Mouse (Mus musculus) B cell, adult 2 months (primary cell): ENCODE measurements around the gene Med21.
A peak's percentile ranks its signal among the peaks of the same experiment; 100 is the strongest.

ENCODE experiments used
- DNase-seq, 2 experiments: peaks; one replicate each; pipeline ENCODE4 v3.0.0; 2022

The Med21 gene

GRCm38 (mm10) chr6:146640991-146641390, 1.4 kb upstream of the Med21 start:
- no peak for DNase-seq

GRCm38 (mm10) chr6:146641621-146642210, 631 bp upstream of the Med21 start:
- no peak for DNase-seq

GRCm38 (mm10) chr6:146643184-146643570, 830 bp downstream of the Med21 start:
- DNase-seq, result peak in 1 of 2 experiments; percentile 9

- no peak for DNase-seq
These were observed 7.7 kb downstream of the Med21 start for GRCm38 (mm10) chr6:146650013-146650412.

- no peak for DNase-seq
These were observed 9.1 kb downstream of the Med21 start for GRCm38 (mm10) chr6:146651431-146651830.

GRCm38 (mm10) chr6:146653197-146653596, 10.8 kb downstream of the Med21 start:
- no peak for DNase-seq

GRCm38 (mm10) chr6:146660591-146660990, 18.2 kb downstream of the Med21 start:
- peak in 1 of 2 experiments; percentile 25 for DNase-seq

GRCm38 (mm10) chr6:146661655-146662054, 19.3 kb downstream of the Med21 start:
- no peak for DNase-seq

- peak; percentile 55 to 59 for DNase-seq
These were observed 20.3 kb downstream of the Med21 start for GRCm38 (mm10) chr6:146662679-146663078.

- no peak for DNase-seq
These were observed 21.8 kb downstream of the Med21 start for GRCm38 (mm10) chr6:146664116-146664515.

- DNase-seq, result no peak
These were observed 22.6 kb downstream of the Med21 start for GRCm38 (mm10) chr6:146664917-146665316.

GRCm38 (mm10) chr6:146665408-146665807, 23.1 kb downstream of the Med21 start:
- DNase-seq, result no peak

GRCm38 (mm10) chr6:146666811-146667210, 24.5 kb downstream of the Med21 start:
- no peak for DNase-seq

- DNase-seq, result no peak
These were observed 26.3 kb downstream of the Med21 start for GRCm38 (mm10) chr6:146668606-146669005.

- DNase-seq, result no peak
These were observed 28.9 kb downstream of the Med21 start for GRCm38 (mm10) chr6:146670956-146671855.

GRCm38 (mm10) chr6:146672106-146672505, 29.8 kb downstream of the Med21 start:
- DNase-seq, result no peak

- no peak for DNase-seq
These were observed 31.3 kb downstream of the Med21 start for GRCm38 (mm10) chr6:146673696-146674095.

- DNase-seq, result no peak
These were observed 32.1 kb downstream of the Med21 start for GRCm38 (mm10) chr6:146674420-146674819.

- peak; percentile 44 to 52 for DNase-seq
These were observed 32.7 kb downstream of the Med21 start for GRCm38 (mm10) chr6:146674881-146675536.

- no peak for DNase-seq
These were observed 34.6 kb downstream of the Med21 start for GRCm38 (mm10) chr6:146676904-146677303.

GRCm38 (mm10) chr6:146678136-146679070, 36.1 kb downstream of the Med21 start:
- no peak for DNase-seq

GRCm38 (mm10) chr6:146683881-146684280, 41.5 kb downstream of the Med21 start:
- DNase-seq, result no peak
